Mouse (Mus musculus) E14TG2a.4 (cell line): Measurements from ENCODE around the gene 4933430I17Rik.

ENCODE experiments used
- H3K27me3 ChIP-seq: 2 replicates; pipeline ENCODE4 v1.6.1; 2014; ENCODE audit warnings: low read length, control low read depth; ENCODE audit not compliant: insufficient read depth
- H3K36me3 ChIP-seq: 2 replicates; pipeline ENCODE4 v1.6.1; 2014; ENCODE audit warnings: low read length, control low read depth; ENCODE audit not compliant: insufficient read depth
- H3K4me1 ChIP-seq: replicated peaks from 2 replicates; pipeline ENCODE4 v1.6.1; 2014; ENCODE audit warnings: low read depth, low read length, control low read depth
- H3K4me3 ChIP-seq: replicated peaks from 2 replicates; pipeline ENCODE4 v1.5.1; 2014; ENCODE audit warnings: mild to moderate bottlenecking, low read length
- H3K9me3 ChIP-seq: 2 replicates; pipeline ENCODE4 v1.6.1; 2014; ENCODE audit warnings: low read length, control low read depth
- CTCF ChIP-seq: conservative IDR thresholded peaks from 2 replicates; pipeline ENCODE4 v1.5.1; 2014; ENCODE audit warnings: low read length
- NANOG ChIP-seq: IDR thresholded peaks from 2 replicates; pipeline ENCODE4 v1.6.1; 2014; ENCODE audit warnings: borderline replicate concordance, low read length, mixed read lengths
- POU5F1 ChIP-seq: IDR thresholded peaks from 2 replicates; pipeline ENCODE4 v1.6.1; 2014; ENCODE audit warnings: low read length, borderline replicate concordance

4933430I17Rik gene

GRCm38 (mm10) chr4:62567696-62568095 is 42.5 kb downstream of the 4933430I17Rik start:
- no peak overlapping the region for H3K4me3 ChIP-seq
- H3K4me1 ChIP-seq, result no peaks in the 10 kb centered on the region
- H3K27me3 ChIP-seq, result 0 out of 2 replicates have a peak, but pooled peaks cover 12% of the 10 kb centered on the region
- no peaks in the 10 kb centered on the region for H3K36me3 ChIP-seq
- H3K9me3 ChIP-seq, result no peaks in the 10 kb centered on the region
- TF ChIP-seq CTCF (no peak), NANOG (no peak), POU5F1 (no peak)

DNA sequence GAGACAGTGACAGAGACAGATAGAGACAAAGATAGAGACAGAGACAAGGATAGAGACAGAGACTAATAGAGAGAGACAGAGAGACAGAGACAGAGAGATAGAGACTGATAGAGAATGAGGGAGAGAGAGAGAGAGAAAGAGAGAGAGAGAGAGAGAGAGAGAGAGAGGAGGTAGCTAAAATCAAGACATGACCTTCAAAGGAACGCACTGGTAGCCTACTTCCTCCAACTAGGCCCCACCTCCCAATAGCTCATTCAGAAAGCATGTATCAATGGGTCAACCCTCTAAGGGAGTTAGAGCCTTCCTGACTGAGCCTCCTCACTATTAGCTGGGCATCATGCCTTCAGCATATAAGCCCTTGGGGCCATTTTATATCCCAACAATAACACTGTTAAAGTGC is 43.2 kb downstream of the 4933430I17Rik start:
- TF ChIP-seq POU5F1 (no peak), NANOG (no peak), CTCF (no peak)
- H3K9me3 ChIP-seq, result no peaks in the 10 kb centered on the region
- no peak overlapping the region for H3K4me3 ChIP-seq
- H3K27me3 ChIP-seq, result 0 out of 2 replicates have a peak, but pooled peaks cover 12% of the 10 kb centered on the region
- no peaks in the 10 kb centered on the region for H3K36me3 ChIP-seq
- H3K4me1 ChIP-seq, result no peaks in the 10 kb centered on the region

DNA sequence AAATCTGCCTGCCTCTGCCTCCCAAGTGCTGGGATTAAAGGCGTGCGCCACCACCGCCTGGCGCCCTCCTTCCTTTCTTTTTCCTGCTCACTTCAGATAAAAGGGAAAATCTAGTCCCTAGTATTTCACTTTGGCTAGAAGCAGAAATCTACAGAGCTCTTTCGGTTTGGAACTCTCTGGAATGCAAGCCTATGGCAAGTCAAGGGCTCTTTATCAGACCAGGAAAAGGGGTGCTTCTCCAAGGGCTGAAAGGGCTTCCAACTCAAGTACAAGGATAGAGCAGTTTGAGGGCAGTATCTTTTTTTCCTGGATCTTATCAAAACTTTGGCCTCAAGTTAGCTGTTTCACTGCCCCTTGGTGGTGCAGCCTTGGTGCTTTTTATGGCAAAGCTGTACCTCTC is 44.4 kb downstream of the 4933430I17Rik start:
- Histone ChIP-seq H3K4me3 (no peak overlapping the region), H3K27me3 (0 out of 2 replicates have a peak, but pooled peaks cover 11% of the 10 kb centered on the region), H3K9me3 (no peaks in the 10 kb centered on the region), H3K36me3 (no peaks in the 10 kb centered on the region), H3K4me1 (no peaks in the 10 kb centered on the region)
- no peak for TF ChIP-seq POU5F1
- no peak for TF ChIP-seq CTCF
- no peak for TF ChIP-seq NANOG

DNA sequence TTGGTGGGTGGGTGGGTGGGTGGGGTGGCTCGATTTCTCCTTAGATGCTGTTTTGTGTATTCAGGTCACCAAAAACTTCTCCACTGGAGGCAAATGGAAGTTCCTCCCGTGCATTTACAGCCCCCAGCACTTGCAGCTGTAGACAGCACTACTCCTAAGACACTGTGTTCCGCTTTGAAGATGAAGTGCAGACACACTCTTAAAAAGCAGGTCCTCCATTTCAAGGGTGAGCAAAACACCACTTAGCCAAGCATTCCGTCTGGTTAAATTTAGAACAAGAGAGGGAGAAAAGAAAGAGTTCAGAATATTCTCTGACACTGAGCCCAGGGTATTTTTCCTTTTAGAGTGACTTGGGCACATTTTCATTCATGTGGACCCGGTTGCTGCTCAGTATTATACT is 44.9 kb downstream of the 4933430I17Rik start:
- Histone ChIP-seq H3K36me3 (no peaks in the 10 kb centered on the region), H3K4me3 (no peak overlapping the region), H3K9me3 (no peaks in the 10 kb centered on the region), H3K4me1 (no peaks in the 10 kb centered on the region), H3K27me3 (0 out of 2 replicates have a peak, but pooled peaks cover 7% of the 10 kb centered on the region)
- TF ChIP-seq POU5F1 (no peak), CTCF (no peak), NANOG (no peak)

GRCm38 (mm10) chr4:62582365-62583264 is 57.4 kb downstream of the 4933430I17Rik start:
- TF ChIP-seq POU5F1 (no peak), NANOG (no peak), CTCF (no peak)
- Histone ChIP-seq H3K4me3 (peak overlapping the region; percentile 82), H3K9me3 (no peaks in the 10 kb centered on the region), H3K36me3 (no peaks in the 10 kb centered on the region), H3K27me3 (peaks cover 49% of the 10 kb centered on the region), H3K4me1 (peaks cover 25% of the 10 kb centered on the region)

DNA sequence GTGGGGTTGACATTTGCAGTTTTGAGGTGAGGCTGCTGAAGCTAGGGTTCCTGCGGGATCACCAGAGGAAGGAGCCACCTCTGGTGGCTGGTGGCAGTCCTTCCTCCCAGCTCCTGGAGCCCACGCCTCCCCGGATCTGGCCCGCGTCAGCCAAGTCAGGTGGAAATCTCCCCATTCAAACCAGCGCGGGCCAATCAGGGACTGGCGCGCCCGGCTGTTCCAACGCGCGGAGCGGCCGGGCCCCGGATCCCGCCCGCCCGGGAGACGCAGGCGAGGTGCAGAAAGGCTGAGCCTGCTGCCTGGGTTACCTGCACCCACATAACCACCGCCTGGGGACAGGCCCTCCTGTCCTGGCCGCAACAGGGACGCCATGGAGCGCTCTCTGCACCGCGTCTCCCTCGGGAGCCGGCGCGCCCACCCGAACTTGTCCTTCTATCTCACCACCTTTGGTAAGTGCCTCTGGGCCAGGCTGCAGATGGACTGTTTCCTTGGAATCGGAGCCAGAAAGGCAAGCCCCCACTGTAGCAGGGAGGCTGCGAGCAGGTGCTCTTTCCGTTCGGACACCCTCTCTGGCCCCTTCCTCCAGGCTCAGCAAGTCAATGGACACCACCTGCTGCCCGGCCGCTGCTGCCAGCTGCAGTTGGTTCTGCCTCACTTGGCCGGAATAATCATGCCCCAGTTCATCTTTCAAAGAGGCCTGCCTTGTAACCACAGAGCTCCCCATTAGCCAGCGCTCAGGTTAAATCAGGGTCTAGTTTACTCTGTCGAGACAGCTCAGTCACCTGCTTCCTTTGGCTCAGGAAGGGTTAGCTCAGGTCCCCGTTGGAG is 58.3 kb downstream of the 4933430I17Rik start:
- TF ChIP-seq CTCF (no peak), NANOG (no peak), POU5F1 (no peak)
- Histone ChIP-seq H3K9me3 (no peaks in the 10 kb centered on the region), H3K36me3 (no peaks in the 10 kb centered on the region), H3K4me1 (peaks cover 25% of the 10 kb centered on the region), H3K27me3 (peaks cover 49% of the 10 kb centered on the region), H3K4me3 (peak overlapping the region; percentile 82)

- H3K9me3 ChIP-seq, result no peaks in the 10 kb centered on the region
- H3K4me3 ChIP-seq, result no peak overlapping the region
- peaks cover 35% of the 10 kb centered on the region for H3K4me1 ChIP-seq
- H3K27me3 ChIP-seq, result peaks cover 34% of the 10 kb centered on the region
- no peak for TF ChIP-seq POU5F1
- no peak for TF ChIP-seq NANOG
- no peak for TF ChIP-seq CTCF
- no peaks in the 10 kb centered on the region for H3K36me3 ChIP-seq
These were observed 61.9 kb downstream of the 4933430I17Rik start for GRCm38 (mm10) chr4:62587067-62587466.

GRCm38 (mm10) chr4:62590878-62591277 is 65.7 kb downstream of the 4933430I17Rik start:
- H3K4me3 ChIP-seq, result no peak overlapping the region
- no peaks in the 10 kb centered on the region for H3K36me3 ChIP-seq
- no peak for TF ChIP-seq POU5F1
- TF ChIP-seq CTCF, result no peak
- no peak for TF ChIP-seq NANOG
- peaks cover 13% of the 10 kb centered on the region for H3K4me1 ChIP-seq
- H3K9me3 ChIP-seq, result no peaks in the 10 kb centered on the region
- H3K27me3 ChIP-seq, result peaks cover 4% of the 10 kb centered on the region; the same call in 1 of the 2 replicates
